Mouse (Mus musculus): ENCODE results near the gene Olfr247. TPM values are rescaled to one million over a fixed set of nuclear protein-coding genes. Genes with fewer than 3 reads are reported as not detected.

Olfr247 gene
- not detected in 2 replicates for polyA plus RNA-seq (2015; fragmentation: Nextera tagmentation; extraction: Ambion mirVana)

DNA sequence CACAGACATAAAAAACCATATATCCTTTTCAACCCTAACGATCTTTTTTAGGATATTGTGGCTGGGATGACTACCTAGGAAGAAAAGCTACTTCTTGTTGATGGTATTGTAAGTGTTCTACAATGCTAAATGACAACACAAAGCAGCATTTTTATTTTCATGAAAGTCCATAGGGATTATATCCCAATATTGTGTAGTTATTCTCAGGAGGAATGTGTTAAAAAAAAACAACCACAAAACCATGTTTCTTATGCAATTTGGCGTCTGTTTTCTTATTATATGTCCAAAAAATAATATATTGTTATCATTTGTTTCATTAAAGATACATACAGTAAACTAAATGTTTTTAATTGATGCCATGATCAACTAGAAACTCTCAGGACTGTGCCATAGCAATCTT, at the start of gene Olfr247:
Gene Olfr247 (minus strand): TSS at position 101 of the 400 bp plus-strand sequence.

DNA sequence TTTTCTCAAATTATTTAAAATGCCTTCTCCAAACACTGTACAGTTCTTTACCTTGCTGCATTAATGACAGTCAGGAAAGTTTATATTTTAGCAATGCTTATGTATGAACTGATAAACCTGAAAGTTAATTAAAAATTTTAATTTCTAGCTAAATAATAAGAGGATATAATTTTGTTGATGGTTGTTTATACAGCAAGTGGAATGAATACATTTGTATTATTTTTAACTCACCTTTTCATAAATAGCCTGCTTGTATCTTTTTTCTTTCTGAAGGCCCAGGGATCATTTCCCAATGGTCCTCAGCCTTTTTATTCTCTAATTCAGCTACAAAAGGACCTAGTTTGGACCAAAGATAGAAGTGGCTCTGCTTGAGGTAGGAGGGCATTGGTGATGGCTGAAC, 36.4 kb upstream of the Olfr247 start, which contains the start of gene Olfr820:
Gene Olfr820 (plus strand): TSS at position 301 of the 400 bp plus-strand sequence.

GRCm38 (mm10) chr10:129984962-129985361, 9.0 kb upstream of the Olfr247 start, which contains the start of gene Gm10310:
TSS of gene Gm10310 (minus strand) at chr10:129985062.

GRCm38 (mm10) chr10:129967166-129967565, 8.8 kb downstream of the Olfr247 start, which contains the start of gene Olfr819:
TSS of gene Olfr819 (minus strand) at chr10:129967266.

DNA sequence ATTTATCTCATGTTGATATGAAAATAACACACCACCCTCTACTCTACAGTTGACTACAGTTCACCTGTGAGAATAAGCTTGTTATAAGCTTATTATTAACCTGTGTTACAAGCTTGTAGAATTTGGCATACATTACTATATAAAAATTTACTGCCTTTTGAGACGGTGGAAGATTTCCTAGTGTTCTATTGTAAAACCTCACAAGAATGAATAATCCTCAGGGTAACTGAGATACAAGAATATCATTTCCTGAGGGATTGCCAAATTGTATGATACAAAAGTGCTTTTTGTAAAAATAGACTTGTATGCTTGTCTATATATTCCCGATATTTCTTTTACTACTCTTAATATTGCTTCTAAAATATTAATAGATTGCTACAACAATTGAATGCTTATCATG, 26.9 kb downstream of the Olfr247 start, which contains the start of gene Olfr818:
Gene Olfr818 (minus strand): TSS at position 101 of the 400 bp plus-strand sequence.

Other genes starting within 250 kb of the Olfr247 start
- gene Olfr805, start 246.8 kb downstream of the Olfr247 start, polyA plus RNA-seq (2015; fragmentation: Nextera tagmentation; extraction: Ambion mirVana), result not detected in 2 replicates
- gene Olfr806, start 234.2 kb downstream of the Olfr247 start, polyA plus RNA-seq (2015; fragmentation: Nextera tagmentation; extraction: Ambion mirVana), result not detected in 2 replicates
- gene Olfr807, start 218.3 kb downstream of the Olfr247 start, polyA plus RNA-seq (2015; fragmentation: Nextera tagmentation; extraction: Ambion mirVana), result not detected in 2 replicates
- gene Olfr808, start 210.7 kb downstream of the Olfr247 start, polyA plus RNA-seq (2015; fragmentation: Nextera tagmentation; extraction: Ambion mirVana), result not detected in 2 replicates
- gene Olfr809, start 201.5 kb downstream of the Olfr247 start, polyA plus RNA-seq (2015; fragmentation: Nextera tagmentation; extraction: Ambion mirVana), result not detected in 2 replicates
- not detected in 2 replicates for gene Olfr810, start 181.2 kb downstream of the Olfr247 start, polyA plus RNA-seq (2015; fragmentation: Nextera tagmentation; extraction: Ambion mirVana)
- not detected in 2 replicates for gene Olfr811, start 171.7 kb downstream of the Olfr247 start, polyA plus RNA-seq (2015; fragmentation: Nextera tagmentation; extraction: Ambion mirVana)
- gene Olfr812, start 130.0 kb downstream of the Olfr247 start, polyA plus RNA-seq (2015; fragmentation: Nextera tagmentation; extraction: Ambion mirVana), result not detected in 2 replicates
- gene Olfr813, start 120.8 kb downstream of the Olfr247 start, polyA plus RNA-seq (2015; fragmentation: Nextera tagmentation; extraction: Ambion mirVana), result not detected in 2 replicates
- gene Olfr814, start 96.3 kb downstream of the Olfr247 start, polyA plus RNA-seq (2015; fragmentation: Nextera tagmentation; extraction: Ambion mirVana), result not detected in 2 replicates
- not detected in 2 replicates for gene Olfr815, start 70.3 kb downstream of the Olfr247 start, polyA plus RNA-seq (2015; fragmentation: Nextera tagmentation; extraction: Ambion mirVana)
- gene Olfr816, start 60.5 kb downstream of the Olfr247 start, polyA plus RNA-seq (2015; fragmentation: Nextera tagmentation; extraction: Ambion mirVana), result not detected in 2 replicates
- not detected in 2 replicates for gene Olfr818, start 27.0 kb downstream of the Olfr247 start, polyA plus RNA-seq (2015; fragmentation: Nextera tagmentation; extraction: Ambion mirVana)
- gene Olfr819, start 8.9 kb downstream of the Olfr247 start, polyA plus RNA-seq (2015; fragmentation: Nextera tagmentation; extraction: Ambion mirVana), result not detected in 2 replicates
- gene Gm10310, start 8.9 kb upstream of the Olfr247 start, polyA plus RNA-seq (2015; fragmentation: Nextera tagmentation; extraction: Ambion mirVana), result not detected in 2 replicates
- not detected in 2 replicates for gene Olfr820, start 36.5 kb upstream of the Olfr247 start, polyA plus RNA-seq (2015; fragmentation: Nextera tagmentation; extraction: Ambion mirVana)
- gene Olfr821, start 54.2 kb upstream of the Olfr247 start, polyA plus RNA-seq (2015; fragmentation: Nextera tagmentation; extraction: Ambion mirVana), result not detected in 2 replicates
- gene Olfr822, start 95.1 kb upstream of the Olfr247 start, polyA plus RNA-seq (2015; fragmentation: Nextera tagmentation; extraction: Ambion mirVana), result not detected in 2 replicates
- not detected in 2 replicates for gene Olfr823, start 139.2 kb upstream of the Olfr247 start, polyA plus RNA-seq (2015; fragmentation: Nextera tagmentation; extraction: Ambion mirVana)
- gene Olfr824, start 153.9 kb upstream of the Olfr247 start, polyA plus RNA-seq (2015; fragmentation: Nextera tagmentation; extraction: Ambion mirVana), result not detected in 2 replicates
- gene Olfr825, start 190.6 kb upstream of the Olfr247 start, polyA plus RNA-seq (2015; fragmentation: Nextera tagmentation; extraction: Ambion mirVana), result not detected in 2 replicates
- gene Olfr826, start 208.0 kb upstream of the Olfr247 start, polyA plus RNA-seq (2015; fragmentation: Nextera tagmentation; extraction: Ambion mirVana), result not detected in 2 replicates
- not detected in 2 replicates for gene Olfr827, start 238.3 kb upstream of the Olfr247 start, polyA plus RNA-seq (2015; fragmentation: Nextera tagmentation; extraction: Ambion mirVana)